Mouse (Mus musculus) liver, embryonic 18 days (tissue): Measurements from ENCODE around the gene Usp32. TPM values are rescaled to one million over a fixed set of nuclear protein-coding genes. Genes with fewer than 3 reads are reported as not detected.

ENCODE experiments used
- polyA plus RNA-seq: library from polyadenylated mRNA; depleted of rRNA; stranded (reverse); fragments of >200 nt; gene quantifications from 2 replicates; pipeline ENCODE4 v1.2.3, GENCODE M21; 2012; rRNA removed

Gene Usp32
- polyA plus RNA-seq: 13.5 and 13.9 TPM in 2 replicates

GRCm38 (mm10) chr11:85139581-85140540 lies at the start of gene Usp32:
TSS of gene Usp32 (minus strand) at chr11:85140161.

GRCm38 (mm10) chr11:85170058-85170740 lies 30.2 kb upstream of the Usp32 start, which contains the start of gene 1700125H20Rik:
TSS of gene 1700125H20Rik (plus strand) at chr11:85170404.

DNA sequence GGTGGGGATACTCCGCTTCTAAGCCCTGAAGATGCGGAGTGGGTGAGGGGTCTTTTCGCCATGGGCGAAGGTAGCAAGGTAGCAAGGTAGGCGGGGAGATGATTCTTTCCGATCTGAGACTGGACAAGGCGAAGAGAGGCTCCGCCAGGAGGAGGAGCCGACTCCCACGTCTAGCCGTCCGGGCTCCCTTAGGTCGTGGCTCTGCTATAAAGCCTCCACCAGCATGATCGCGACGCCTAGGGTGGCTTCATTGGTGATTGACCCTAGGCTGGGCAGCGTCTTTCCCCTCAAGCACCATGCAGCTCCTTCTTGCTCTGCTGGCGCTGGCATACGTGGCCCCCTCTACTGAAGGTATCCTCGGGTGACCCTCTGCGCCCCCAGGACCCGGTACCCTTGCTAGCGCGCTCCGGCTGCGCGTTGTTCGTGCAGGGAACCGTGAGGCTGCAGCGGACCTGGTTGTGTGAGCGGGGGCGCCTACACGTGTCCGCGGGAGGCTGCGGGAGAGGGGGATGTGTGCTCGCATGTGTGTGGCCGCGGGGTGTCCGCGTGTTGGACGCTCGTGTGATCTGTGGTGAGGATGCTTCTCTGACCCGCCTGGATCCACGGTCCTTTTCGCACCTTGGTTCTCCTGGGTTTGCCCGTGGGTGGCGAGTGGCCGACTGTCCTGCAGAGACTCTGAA lies 182.2 kb downstream of the Usp32 start, which contains the start of gene Car4:
TSS of gene Car4 (plus strand) at position 196 of the 680 bp plus-strand sequence.

Other genes with a start within 250 kb of the Usp32 start
- 11.4 and 11.7 TPM in 2 replicates for gene Znhit3, start 223.8 kb downstream of the Usp32 start, polyA plus RNA-seq
- gene Car4, start 182.4 kb downstream of the Usp32 start, polyA plus RNA-seq: 0.04 TPM in 1 of 2 replicates, not detected in the other
- not detected in 2 replicates for gene 1700125H20Rik, start 30.2 kb upstream of the Usp32 start, polyA plus RNA-seq
- gene Appbp2, start 95.0 kb upstream of the Usp32 start, polyA plus RNA-seq: 6.3 and 6.4 TPM in 2 replicates
- gene Ppm1d, start 171.1 kb upstream of the Usp32 start, polyA plus RNA-seq: 6.1 and 6.3 TPM in 2 replicates
- gene Bcas3, start 213.0 kb upstream of the Usp32 start, polyA plus RNA-seq: 5.4 and 6.4 TPM in 2 replicates